Mouse (Mus musculus) lung, postnatal 10 days (tissue): ENCODE results near the gene Zfp169.
"Not testable (repeated sequence)": the region's sequence is repeated elsewhere in the genome, so short reads cannot be mapped to it uniquely, and the experiment has no call there.

Experiments
- DNase-seq: peaks from one replicate; pipeline ENCODE4 v3.0.0; 2021

Zfp169 gene

GRCm38 (mm10) chr13:48513003-48513929 is at the start of gene Zfp169, which contains the start of gene A830005F24Rik:
TSS of gene Zfp169 (minus strand) at chr13:48513451.
TSS of gene A830005F24Rik (plus strand) at chr13:48513570.
- DNase-seq = peak; percentile 88

DNA sequence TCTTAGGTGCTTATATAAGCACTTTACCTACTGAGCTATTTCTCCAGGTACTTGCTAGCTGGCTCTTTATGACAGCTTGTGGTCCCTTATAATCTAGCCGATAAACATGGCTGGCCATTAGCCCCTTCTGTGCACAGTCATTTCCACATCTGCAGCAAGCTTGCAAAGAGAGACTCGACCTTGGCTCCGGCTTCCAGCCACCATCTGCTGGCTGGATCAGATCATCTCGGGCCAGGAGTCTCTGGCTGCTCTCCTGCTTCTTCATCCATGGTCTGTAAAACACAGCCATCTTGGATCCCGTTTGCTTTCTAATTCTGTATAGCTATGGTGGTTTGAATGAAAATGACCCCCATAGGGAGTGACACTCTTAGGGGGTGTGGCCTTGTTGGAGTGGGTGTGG is 49.1 kb upstream of the Zfp169 start:
- no peak for DNase-seq

- no peak for DNase-seq
Observed at GRCm38 (mm10) chr13:48561481-48561880, 48.2 kb upstream of the Zfp169 start.

GRCm38 (mm10) chr13:48555976-48556375 is 42.7 kb upstream of the Zfp169 start:
- DNase-seq = no peak

DNA sequence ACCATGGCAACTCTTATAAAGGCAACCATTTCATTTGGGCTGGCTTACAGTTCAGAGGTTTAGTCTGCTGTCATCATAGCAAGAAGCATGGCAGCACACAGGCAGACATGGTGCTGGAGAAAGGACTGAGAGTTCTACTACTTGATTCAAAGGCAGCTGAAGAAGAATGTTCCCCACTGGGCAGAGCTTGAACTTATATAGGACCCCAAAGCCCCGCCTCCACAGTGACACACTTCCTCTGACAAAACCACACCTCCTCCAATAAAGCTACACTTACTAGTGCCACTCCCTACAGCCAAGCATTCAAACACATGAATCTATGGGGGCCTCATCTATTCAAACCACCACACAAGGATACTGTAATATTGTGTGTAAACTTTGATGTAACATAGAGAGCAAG is 41.3 kb upstream of the Zfp169 start:
- no peak for DNase-seq

DNA sequence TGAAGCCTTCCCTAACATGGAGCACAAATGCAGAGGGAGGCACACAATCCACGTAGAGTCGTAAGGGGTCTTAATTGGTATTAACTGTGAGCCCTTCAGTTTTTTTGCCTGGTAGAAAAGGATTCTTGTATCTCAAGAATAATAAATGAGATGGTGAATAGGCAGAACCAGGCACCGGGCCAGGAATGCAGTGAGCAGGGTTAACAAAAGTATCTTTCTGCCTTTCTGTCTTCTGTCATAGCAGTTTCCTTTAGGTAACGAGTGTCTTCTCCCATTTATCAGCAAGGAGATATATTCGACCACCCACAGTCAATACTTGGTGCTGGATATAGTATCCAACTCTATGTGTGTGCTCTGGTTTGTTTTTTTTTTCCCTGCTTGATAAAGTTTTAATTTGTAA is 40.3 kb upstream of the Zfp169 start:
- no peak for DNase-seq

DNA sequence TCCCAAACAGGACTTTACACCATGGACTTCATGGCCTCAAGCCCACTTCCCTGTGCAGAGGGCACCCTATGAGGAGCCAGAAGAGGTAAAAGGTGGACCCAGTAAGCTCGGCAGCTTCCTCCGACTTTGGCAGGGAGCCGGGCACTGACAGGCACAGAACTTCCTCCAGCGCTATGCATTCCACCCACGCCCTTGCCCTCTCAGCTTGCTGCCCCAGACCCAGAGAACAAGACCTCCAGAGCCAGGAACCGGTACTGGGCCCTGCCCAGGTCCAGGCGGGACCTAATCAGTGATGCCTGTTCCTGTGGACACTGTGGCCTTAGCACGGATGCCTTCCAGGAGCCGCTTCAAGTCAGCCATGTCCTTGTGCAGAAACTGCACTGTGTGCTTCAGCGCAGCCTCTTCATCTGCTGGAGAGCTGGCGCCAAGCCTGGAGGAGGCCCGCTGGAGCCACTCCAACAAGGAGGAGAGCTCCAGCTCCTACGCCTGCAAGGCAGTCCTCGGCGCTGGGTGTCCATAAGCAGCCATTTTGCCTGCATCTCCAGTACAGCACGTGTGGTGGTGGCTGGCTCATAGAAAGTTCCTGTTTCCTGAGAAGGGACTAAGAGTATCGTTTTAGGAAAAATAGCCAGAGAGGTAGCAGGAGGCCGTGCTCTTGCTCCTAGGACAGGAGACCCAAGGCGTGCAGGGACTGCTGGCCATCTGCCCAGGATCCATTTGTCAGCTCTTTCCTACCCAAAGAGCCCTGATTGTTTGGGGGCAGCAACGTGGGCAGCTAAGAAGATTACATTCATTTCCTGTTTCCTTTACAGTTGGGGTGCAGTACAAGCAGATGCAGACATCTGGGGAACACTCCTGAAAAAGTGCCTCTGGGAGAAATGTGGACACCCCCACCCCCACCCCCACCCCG is 39.2 kb upstream of the Zfp169 start:
- peak; percentile 96 for DNase-seq

GRCm38 (mm10) chr13:48548296-48548695 is 35.0 kb upstream of the Zfp169 start:
- DNase-seq = no peak

GRCm38 (mm10) chr13:48547623-48548022 is 34.4 kb upstream of the Zfp169 start:
- no peak for DNase-seq

- peak; percentile 100 for DNase-seq
Observed at GRCm38 (mm10) chr13:48546330-48546917, 33.2 kb upstream of the Zfp169 start.

DNA sequence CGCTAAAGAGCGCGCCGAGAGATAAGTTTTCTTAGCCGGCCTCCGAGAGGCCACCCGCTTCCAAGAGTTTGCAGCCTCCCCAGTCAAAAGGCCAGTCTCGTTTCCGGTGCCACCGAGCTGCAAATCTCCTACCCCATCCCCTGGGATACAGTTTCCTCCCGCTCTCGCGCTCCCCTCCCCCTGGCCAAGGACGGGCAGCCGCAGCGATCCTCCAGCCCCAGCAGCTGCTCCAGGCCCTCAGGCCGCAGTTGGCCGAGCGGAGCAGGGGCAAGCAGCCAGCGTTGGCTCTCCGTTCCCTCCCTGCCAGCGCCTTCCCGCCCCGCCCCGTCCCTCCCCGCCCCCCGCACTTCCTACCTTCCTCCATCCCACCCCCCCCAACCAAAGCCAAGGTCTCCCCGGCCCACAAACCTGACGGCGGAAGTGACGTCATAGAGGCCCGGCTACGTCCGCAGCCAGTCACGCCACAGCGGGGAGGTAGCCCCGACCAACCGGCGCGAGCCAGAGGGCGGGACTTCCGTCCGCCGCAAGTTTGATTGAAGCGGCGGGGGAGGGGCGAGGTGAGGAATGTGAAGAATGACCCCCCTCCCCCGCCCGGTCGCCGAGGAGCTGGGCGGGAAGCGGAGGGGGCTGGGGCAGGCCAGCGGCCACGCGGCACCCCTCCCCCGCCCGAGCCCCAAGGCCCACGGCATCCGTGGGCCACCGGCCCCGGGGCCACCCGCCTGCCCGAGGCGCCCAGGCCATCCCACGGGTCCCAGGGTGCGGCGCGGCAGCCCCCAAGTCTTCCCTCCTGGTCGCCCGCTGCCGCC is 32.4 kb upstream of the Zfp169 start:
- peak; percentile 99 for DNase-seq

DNA sequence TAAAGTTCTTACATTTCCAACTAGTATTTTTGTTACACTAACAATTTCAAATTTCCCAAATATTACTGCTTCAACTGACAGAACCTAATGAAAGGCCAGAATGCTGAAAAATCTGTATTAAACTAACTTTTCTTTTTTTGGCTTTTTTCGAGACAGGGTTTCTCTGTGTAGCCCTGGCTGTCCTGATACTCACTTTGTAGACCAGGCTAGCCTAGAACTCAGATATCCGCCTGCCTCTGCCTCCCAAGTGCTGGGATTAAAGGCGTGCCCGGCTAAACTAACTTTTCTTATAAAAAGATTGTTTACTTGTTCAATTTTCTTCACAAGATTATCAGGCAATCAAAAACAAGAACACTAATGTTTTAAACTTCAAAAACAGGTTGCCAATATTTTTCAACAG is 31.6 kb upstream of the Zfp169 start:
- DNase-seq = no peak

- DNase-seq = no peak
Observed at GRCm38 (mm10) chr13:48544391-48544790, 31.1 kb upstream of the Zfp169 start.

GRCm38 (mm10) chr13:48540488-48540887 is 27.2 kb upstream of the Zfp169 start:
- DNase-seq = no peak

DNA sequence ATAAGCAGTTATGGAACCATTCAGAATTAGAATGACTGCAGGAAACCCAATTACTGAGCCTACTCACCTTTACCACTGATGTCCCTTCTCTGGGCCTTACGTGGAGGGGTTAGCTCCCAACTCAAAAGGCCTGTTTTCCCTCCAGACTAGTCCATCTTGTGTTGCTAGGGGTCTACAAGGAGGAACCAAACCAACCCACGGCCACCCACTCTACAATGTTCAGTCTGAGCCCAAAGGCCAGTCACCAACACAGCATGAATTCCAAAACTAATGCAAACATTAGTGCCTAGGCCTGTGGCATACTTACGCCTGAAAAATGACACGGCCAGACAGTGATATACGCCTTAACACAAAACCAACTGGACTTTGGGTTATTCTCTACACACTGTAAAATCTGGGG is 20.2 kb upstream of the Zfp169 start:
- DNase-seq = no peak

DNA sequence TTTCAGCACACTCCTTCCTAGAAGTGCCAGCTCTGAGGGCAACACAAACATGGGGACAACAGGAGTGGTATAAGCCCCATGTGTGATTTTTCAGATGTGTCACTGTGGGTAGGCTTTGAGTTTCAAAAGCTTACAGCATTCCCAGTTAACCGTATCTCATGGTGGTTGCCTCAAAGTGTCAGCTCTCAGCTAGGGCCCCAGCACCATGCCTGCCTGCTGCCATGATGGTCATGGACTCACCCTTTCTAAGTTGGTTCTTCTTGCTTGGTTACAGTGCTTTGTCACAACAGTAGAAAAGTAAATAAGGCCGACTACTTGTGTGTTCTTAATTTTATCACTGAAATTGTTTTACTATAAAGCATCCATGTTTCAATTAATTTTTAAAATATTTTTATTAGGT is 18.2 kb upstream of the Zfp169 start:
- DNase-seq = no peak

DNA sequence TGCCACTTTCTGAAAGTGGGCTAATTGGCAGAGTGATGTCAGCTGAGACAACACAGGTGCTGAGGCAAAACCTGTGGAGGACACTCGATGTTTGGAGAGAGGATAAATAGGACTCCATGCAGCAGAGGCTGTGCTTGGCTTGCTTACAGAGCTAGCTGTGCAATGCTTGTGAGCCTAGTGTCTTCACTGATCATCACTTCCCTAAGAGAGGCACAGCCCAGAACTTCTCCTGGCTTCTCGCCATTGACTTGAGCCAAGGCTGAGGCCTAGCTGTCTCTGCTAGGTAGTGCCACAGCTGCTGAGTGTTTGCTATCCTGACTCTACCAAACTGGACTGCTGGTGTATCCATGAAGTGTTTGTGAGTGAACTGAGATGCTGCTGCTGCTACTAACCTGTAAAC is 17.4 kb upstream of the Zfp169 start:
- DNase-seq = peak; percentile 72

DNA sequence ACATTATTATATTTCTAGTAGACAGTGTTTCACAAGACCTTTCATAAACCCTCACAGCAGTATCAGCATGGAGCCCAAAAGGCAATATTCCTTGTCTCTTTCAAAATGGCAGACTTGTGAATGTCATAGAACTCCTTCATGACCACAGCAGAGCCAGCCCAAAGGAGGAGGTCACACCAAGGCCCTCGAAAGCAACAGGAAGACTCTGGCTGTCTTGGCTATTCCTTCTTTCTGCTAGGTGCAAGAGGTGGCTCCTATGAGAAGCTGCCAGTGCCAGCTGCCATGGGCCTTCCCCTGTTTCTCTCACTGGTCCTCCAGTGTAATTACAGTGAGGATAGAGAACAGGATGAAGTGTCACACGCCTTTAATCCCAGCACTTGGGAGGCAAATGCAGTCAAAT is 15.8 kb upstream of the Zfp169 start:
- no peak for DNase-seq

GRCm38 (mm10) chr13:48528123-48528871 is 15.0 kb upstream of the Zfp169 start:
- peak; percentile 81 for DNase-seq

DNA sequence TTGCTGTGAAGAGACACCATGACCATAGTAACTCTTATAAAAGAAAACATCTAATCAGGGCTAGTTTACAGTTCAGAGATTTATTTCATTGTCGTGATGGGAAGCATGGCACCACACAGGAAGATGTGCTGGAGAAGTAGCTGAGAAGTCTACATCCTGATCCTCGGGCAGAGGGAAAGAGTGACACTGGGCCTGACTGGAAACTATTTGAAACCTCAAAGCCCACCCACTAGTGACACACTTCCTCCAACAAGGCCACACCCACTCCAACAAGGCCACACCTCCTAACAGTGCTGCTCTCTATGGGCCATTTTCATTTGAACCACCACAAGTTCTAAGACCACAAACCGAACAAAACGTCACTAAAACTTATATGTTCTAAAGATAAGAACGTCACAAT is 12.5 kb upstream of the Zfp169 start:
- peak; percentile 22 for DNase-seq

DNA sequence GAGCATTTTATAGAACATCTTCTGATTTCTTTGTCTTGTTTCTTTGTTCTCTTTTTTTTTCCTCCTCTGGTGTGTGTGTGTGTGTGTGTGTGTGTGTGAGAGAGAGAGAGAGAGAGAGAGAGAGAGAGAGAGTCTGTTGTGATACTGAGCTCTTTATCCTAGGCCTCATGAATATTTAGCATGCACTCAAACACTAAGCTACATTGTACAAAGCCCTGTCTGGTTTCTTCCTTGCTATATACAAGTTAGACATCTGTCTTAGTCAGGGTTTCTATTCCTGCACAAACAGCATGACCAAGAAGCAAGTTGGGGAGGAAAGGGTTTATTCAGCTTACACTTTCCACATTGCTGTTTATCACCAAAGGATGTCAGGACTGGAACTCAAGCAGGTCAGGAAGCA is 5.9 kb upstream of the Zfp169 start:
- not testable (repeated sequence) for DNase-seq

GRCm38 (mm10) chr13:48515861-48516260 is 2.6 kb upstream of the Zfp169 start:
- DNase-seq = no peak
